8 mouse cellular contexts compared by ENCODE assay signal in the genomic region with DNA sequence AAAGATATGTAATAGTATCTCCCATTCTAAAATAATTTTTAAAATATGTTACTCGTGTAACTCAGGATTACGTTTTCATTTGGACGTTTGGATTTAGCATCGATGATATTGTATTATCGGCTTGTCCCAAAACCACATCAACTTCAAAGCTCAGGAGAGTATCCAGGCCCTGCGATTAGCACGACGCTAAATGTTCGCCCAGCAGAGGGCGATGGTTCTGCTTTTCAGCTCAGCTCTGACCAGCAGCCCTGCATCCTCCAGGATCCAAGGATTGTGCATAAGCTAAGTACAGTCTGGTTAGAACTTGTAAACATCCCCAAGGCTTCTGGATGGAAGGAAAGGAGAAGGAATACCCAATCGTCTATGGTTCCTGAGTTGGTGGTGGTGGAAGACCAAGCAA.
DNase-seq lines count a peak whose midpoint lies in the region; ATAC-seq lines count a peak whose summit lies in the region.

No protein-coding gene starts in this region.

- DNase-seq in thymus, postnatal 4 days, result peak; percentile 9
- DNase-seq in thymus, postnatal 0 days (ENCODE audit: low spot score), result no peak
- DNase-seq in cerebellum, postnatal 36 days, result peak; percentile 14 to 15
- DNase-seq in gastrocnemius, postnatal 10 days, result peak; percentile 74
- DNase-seq in kidney, postnatal 4 days, result peak; percentile 83 to 85
- DNase-seq in skeletal muscle tissue, adult 2 months (ENCODE audit: low read depth, low spot score), result peak; percentile 21
- DNase-seq in Muller cell, postnatal 12 days (ENCODE audit: inconsistent ontology term), result no peak

- 0 out of 2 replicates have a peak, but pooled peaks have one; percentile 52 for ATAC-seq in megakaryocyte, adult 5-6 weeks (ENCODE audit: poor library complexity, severe bottlenecking)

Comparison
In these comparisons a context has a peak if more than half of its experiments do, and no peak if none do; other contexts are left out.
1. DNase-seq: peak in thymus, postnatal 4 days (single experiment), cerebellum, postnatal 36 days (2 of 2), gastrocnemius, postnatal 10 days (single experiment), kidney, postnatal 4 days (2 of 2) and skeletal muscle tissue, adult 2 months (single experiment); none in thymus, postnatal 0 days (single experiment) and Muller cell, postnatal 12 days (single experiment).